Mouse (Mus musculus): Measurements from ENCODE around the gene Ppm1l. TPM values are rescaled to one million over a fixed set of nuclear protein-coding genes. Genes with fewer than 3 reads are reported as not detected.

The Ppm1l gene
- total and polyA plus RNA-seq, 3 experiments, result not detected

DNA sequence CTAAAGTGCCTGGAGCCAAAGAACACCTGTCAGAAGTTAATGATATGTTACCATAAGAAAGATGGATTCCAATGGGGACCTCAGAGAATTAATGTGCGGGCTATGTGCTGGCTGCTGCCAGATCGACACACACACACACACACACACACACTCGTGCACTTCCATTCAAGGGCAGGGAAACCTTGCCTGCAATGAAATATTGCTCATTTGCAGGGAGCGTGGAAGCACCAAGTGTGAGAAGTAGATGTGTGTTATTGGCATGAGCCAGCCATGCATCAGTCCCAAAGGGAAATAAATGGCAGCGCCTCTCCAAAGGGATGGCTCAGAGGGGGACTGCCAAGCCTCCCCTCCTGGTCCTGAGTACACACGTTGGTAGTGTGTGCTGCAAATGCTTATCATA, 170.8 kb downstream of the Ppm1l start:
- Histone ChIP-seq H3K79me2 (ENCODE audit: control insufficient read depth, insufficient read depth, low read length, poor library complexity) (no peaks in the 10 kb centered on the region), H3K4me3 (ENCODE audit: control insufficient read depth in 1 of 2, insufficient read depth in 1 of 2, low read depth in 2 of 2, low read length in 2 of 2) (no peak overlapping the region), H3K27me3 (ENCODE audit: control insufficient read depth in 1 of 2, insufficient read depth in 2 of 2, low read length in 2 of 2) (no peaks in the 10 kb centered on the region), H3K9ac (ENCODE audit: control insufficient read depth, low read depth, low read length, poor library complexity, severe bottlenecking) (no peak overlapping the region), H3K27ac (ENCODE audit: control insufficient read depth, low read depth, low read length) (no peak overlapping the region), H3K9me3 (replicated peaks; ENCODE audit: insufficient read depth, low read length) (no peaks in the 10 kb centered on the region), H3K36me3 (ENCODE audit: control insufficient read depth in 1 of 2, insufficient read depth in 2 of 2, low read length in 2 of 2) (no peaks in the 10 kb centered on the region), H3K4me1 (ENCODE audit: control insufficient read depth in 1 of 2, insufficient read depth in 2 of 2, low read length in 2 of 2) (no peaks in the 10 kb centered on the region)
- DNase-seq (ENCODE audit: low read depth, low spot score), result no peak
- no peak for TF ChIP-seq ELF1 (IDR thresholded peaks at IDR 0.05; ENCODE audit: low read depth, low read length)
- TF ChIP-seq KAT2A (conservative IDR thresholded peaks at IDR 0.05; ENCODE audit: low read depth, low read length), result no peak
- no peak for TF ChIP-seq TBP (IDR thresholded peaks at IDR 0.05; ENCODE audit: low read depth, low read length)
- no peak for TF ChIP-seq BHLHE40 (IDR thresholded peaks at IDR 0.05; ENCODE audit: borderline replicate concordance, low read depth, low read length)
- no peak for TF ChIP-seq UBTF (IDR thresholded peaks at IDR 0.05; ENCODE audit: borderline replicate concordance, insufficient read depth, low read depth, low read length)
- TF ChIP-seq NELFE (IDR thresholded peaks at IDR 0.05; ENCODE audit: low read depth, low read length), result no peak
- no peak for TF ChIP-seq ZC3H11A (IDR thresholded peaks at IDR 0.05; ENCODE audit: low read depth, low read length)
- no peak for TF ChIP-seq POLR2AphosphoS2 (IDR thresholded peaks at IDR 0.05; ENCODE audit: low read length)
- TF ChIP-seq CTCF (IDR thresholded peaks at IDR 0.05 in 2 of 3, conservative IDR thresholded peaks at IDR 0.05 in 1 of 3; ENCODE audit: control insufficient read depth in 1 of 3, insufficient read depth in 1 of 3, low read depth in 2 of 3, low read length in 3 of 3, poor library complexity in 1 of 3, severe bottlenecking in 1 of 3), result no peak
- no peak for TF ChIP-seq E2F4 (IDR thresholded peaks at IDR 0.05; ENCODE audit: borderline replicate concordance, low read depth, low read length)
- TF ChIP-seq NRF1 (IDR thresholded peaks at IDR 0.05; ENCODE audit: insufficient read depth, low read depth, low read length, poor library complexity, severe bottlenecking), result no peak
- no peak for TF ChIP-seq USF1 (IDR thresholded peaks at IDR 0.05; ENCODE audit: low read depth, low read length)
- TF ChIP-seq MXI1 (IDR thresholded peaks at IDR 0.05; ENCODE audit: low read depth, low read length), result no peak

DNA sequence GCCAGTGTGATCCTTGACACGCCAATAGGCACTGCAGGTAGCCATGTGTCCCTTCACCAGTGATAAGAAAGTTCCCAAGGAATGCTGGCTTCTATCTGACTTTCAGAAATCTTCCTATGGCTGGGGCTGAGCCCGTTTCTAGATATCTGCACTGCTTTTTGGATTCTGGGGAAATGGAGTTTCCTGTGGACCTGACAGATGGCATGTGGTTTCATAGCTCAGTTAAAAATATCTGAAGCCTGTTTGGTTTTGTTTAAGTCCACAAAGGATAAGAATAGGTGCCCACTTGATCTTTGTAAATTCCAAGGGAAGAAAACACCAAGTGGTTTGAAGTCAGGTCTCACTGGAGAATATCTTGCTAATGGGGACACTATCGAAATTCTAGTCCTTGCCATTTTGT, 173.0 kb downstream of the Ppm1l start:
- Histone ChIP-seq H3K79me2 (ENCODE audit: control insufficient read depth, insufficient read depth, low read length, poor library complexity) (no peaks in the 10 kb centered on the region), H3K4me1 (ENCODE audit: control insufficient read depth in 1 of 2, insufficient read depth in 2 of 2, low read length in 2 of 2) (no peaks in the 10 kb centered on the region), H3K9ac (ENCODE audit: control insufficient read depth, low read depth, low read length, poor library complexity, severe bottlenecking) (no peak overlapping the region), H3K27ac (ENCODE audit: control insufficient read depth, low read depth, low read length) (no peak overlapping the region), H3K4me3 (ENCODE audit: control insufficient read depth in 1 of 2, insufficient read depth in 1 of 2, low read depth in 2 of 2, low read length in 2 of 2) (no peak overlapping the region), H3K9me3 (replicated peaks; ENCODE audit: insufficient read depth, low read length) (no peaks in the 10 kb centered on the region), H3K27me3 (ENCODE audit: control insufficient read depth in 1 of 2, insufficient read depth in 2 of 2, low read length in 2 of 2) (no peaks in the 10 kb centered on the region), H3K36me3 (ENCODE audit: control insufficient read depth in 1 of 2, insufficient read depth in 2 of 2, low read length in 2 of 2) (no peaks in the 10 kb centered on the region)
- no peak for DNase-seq (ENCODE audit: low read depth, low spot score)
- no peak for TF ChIP-seq KAT2A (conservative IDR thresholded peaks at IDR 0.05; ENCODE audit: low read depth, low read length)
- TF ChIP-seq EP300 (IDR thresholded peaks at IDR 0.05; ENCODE audit: low read depth in 1 of 2, low read length in 2 of 2), result no peak
- no peak for TF ChIP-seq ZKSCAN1 (IDR thresholded peaks at IDR 0.05; ENCODE audit: low read depth, low read length)
- TF ChIP-seq HCFC1 (IDR thresholded peaks at IDR 0.05; ENCODE audit: low read depth, low read length), result no peak
